Mouse (Mus musculus) lung, adult 2 months (tissue): ENCODE measurements around the gene Mapk8ip2. TPM values are rescaled to one million over a fixed set of nuclear protein-coding genes. Genes with fewer than 3 reads are reported as not detected.

Experiments used
- DNase-seq: peaks from one replicate; pipeline ENCODE4 v3.0.0; 2022
- H3K4me1 ChIP-seq: fragments of 200-500 bp; 2 replicates; pipeline ENCODE4 v1.6.1; 2011; ENCODE audit warnings: low read length; ENCODE audit not compliant: control insufficient read depth, insufficient read depth
- H3K4me3 ChIP-seq: fragments of 200-500 bp; replicated peaks from 2 replicates; pipeline ENCODE3; 2011; ENCODE audit warnings: low read depth, mild to moderate bottlenecking, control low read depth, low read length; ENCODE audit errors: extremely low read depth
- CTCF ChIP-seq: fragments of 200-500 bp; IDR thresholded peaks from 2 replicates; pipeline ENCODE4 v1.5.1; 2011; ENCODE audit warnings: mild to moderate bottlenecking, low read length, control low read depth; ENCODE audit not compliant: insufficient read depth
- POLR2A ChIP-seq: fragments of 200-500 bp; IDR thresholded peaks from 2 replicates; pipeline ENCODE4 v1.6.1; 2011; ENCODE audit warnings: low read depth, mild to moderate bottlenecking, control low read depth, low read length, borderline replicate concordance; ENCODE audit errors: extremely low read depth
- WGBS: fragments of 180-500 bp; shearing (Covaris S2); methylation state at CpG from one replicate; pipeline ENCODE4 v1.1.7; 2018; 5-methylcytosine and 5-hydroxymethylcytosine counted together
- polyA plus RNA-seq: library from polyadenylated mRNA; depleted of rRNA; stranded (reverse); fragments of >200 nt; gene quantifications from 2 replicates; pipeline ENCODE4 v1.2.3, GENCODE M21; 2012

Gene Mapk8ip2
- polyA plus RNA-seq, 1 experiment: 0.11 TPM

- H3K4me1 ChIP-seq: peaks cover 12% of the 10 kb centered on the region
- no peak for DNase-seq
- TF ChIP-seq CTCF (no peak), POLR2A (no peak)
- no peak overlapping the region for H3K4me3 ChIP-seq
- 61% methylated on average over 8 of the region's 8 CpGs for WGBS
Observed at GRCm38 (mm10) chr15:89477806-89478205, 24.1 kb downstream of the Mapk8ip2 start.

GRCm38 (mm10) chr15:89478622-89479021 lies 24.9 kb downstream of the Mapk8ip2 start:
- TF ChIP-seq POLR2A (no peak), CTCF (no peak)
- peaks cover 12% of the 10 kb centered on the region for H3K4me1 ChIP-seq
- H3K4me3 ChIP-seq: no peak overlapping the region
- WGBS: 68% methylated on average over 3 of the region's 3 CpGs
- DNase-seq: no peak

- TF ChIP-seq CTCF: no peak
- no peak for TF ChIP-seq POLR2A
- WGBS: 22% methylated on average over 8 of the region's 8 CpGs
- Histone ChIP-seq H3K4me3 (peak overlapping the region; percentile 15), H3K4me1 (peaks cover 9% of the 10 kb centered on the region)
- DNase-seq: peak; percentile 33
Observed at GRCm38 (mm10) chr15:89480584-89480983, 26.9 kb downstream of the Mapk8ip2 start.

- no peak for DNase-seq
- Histone ChIP-seq H3K4me1 (no peaks in the 10 kb centered on the region), H3K4me3 (no peak overlapping the region)
- TF ChIP-seq CTCF (no peak), POLR2A (no peak)
- 74% methylated on average over 12 of the region's 12 CpGs for WGBS
Observed at GRCm38 (mm10) chr15:89488182-89488581, 34.5 kb downstream of the Mapk8ip2 start.

GRCm38 (mm10) chr15:89488611-89489117 lies 35.0 kb downstream of the Mapk8ip2 start:
- Histone ChIP-seq H3K4me1 (no peaks in the 10 kb centered on the region), H3K4me3 (no peak overlapping the region)
- DNase-seq: no peak
- WGBS: 38% methylated on average over 14 of the region's 14 CpGs
- TF ChIP-seq POLR2A (no peak), CTCF (no peak)

GRCm38 (mm10) chr15:89494970-89495369 lies 41.3 kb downstream of the Mapk8ip2 start:
- no peak for TF ChIP-seq POLR2A
- peak; percentile 38 for TF ChIP-seq CTCF
- Histone ChIP-seq H3K4me1 (peaks cover 8% of the 10 kb centered on the region), H3K4me3 (no peak overlapping the region)
- no peak for DNase-seq
- WGBS: 78% methylated on average over 4 of the region's 4 CpGs

GRCm38 (mm10) chr15:89496131-89496530 lies 42.4 kb downstream of the Mapk8ip2 start:
- WGBS: 49% methylated on average over 4 of the region's 4 CpGs
- peaks cover 13% of the 10 kb centered on the region for H3K4me1 ChIP-seq
- no peak for TF ChIP-seq POLR2A
- TF ChIP-seq CTCF: no peak
- no peak overlapping the region for H3K4me3 ChIP-seq
- DNase-seq: no peak

- no peak for DNase-seq
- peaks cover 15% of the 10 kb centered on the region for H3K4me1 ChIP-seq
- H3K4me3 ChIP-seq: no peak overlapping the region
- TF ChIP-seq POLR2A: no peak
- WGBS: 35% methylated on average over 2 of the region's 2 CpGs
Observed at GRCm38 (mm10) chr15:89496841-89497240, 43.1 kb downstream of the Mapk8ip2 start.

- 14% methylated on average over 4 of the region's 4 CpGs for WGBS
- Histone ChIP-seq H3K4me1 (peaks cover 15% of the 10 kb centered on the region), H3K4me3 (peak overlapping the region; percentile 74)
- DNase-seq: peak; percentile 51
- TF ChIP-seq POLR2A (peak; percentile 94), CTCF (no peak)
Observed at GRCm38 (mm10) chr15:89497391-89498048, 43.8 kb downstream of the Mapk8ip2 start.
